Mouse (Mus musculus) cerebellum, postnatal 36 days (tissue): ENCODE measurements around the gene Hist1h4f.

Source experiments
- DNase-seq, 2 experiments: peaks; one replicate each; pipeline ENCODE4 v3.0.0; 2021 to 2022; ENCODE audit warnings: mixed read lengths in 2 of 2

Hist1h4f gene

GRCm38 (mm10) chr13:23506819-23507515 lies 44.5 kb downstream of the Hist1h4f start:
- DNase-seq: no peak

GRCm38 (mm10) chr13:23506351-23506750 lies 45.1 kb downstream of the Hist1h4f start:
- DNase-seq: peak; percentile 19 to 41

- DNase-seq: no peak
These were observed 45.6 kb downstream of the Hist1h4f start for GRCm38 (mm10) chr13:23505662-23506345.

GRCm38 (mm10) chr13:23503797-23504196 lies 47.7 kb downstream of the Hist1h4f start:
- DNase-seq: peak; percentile 35 to 66

GRCm38 (mm10) chr13:23502916-23503315 lies 48.5 kb downstream of the Hist1h4f start:
- no peak for DNase-seq

GRCm38 (mm10) chr13:23502031-23502567 lies 49.3 kb downstream of the Hist1h4f start:
- no peak for DNase-seq

GRCm38 (mm10) chr13:23501511-23501910 lies 49.9 kb downstream of the Hist1h4f start:
- no peak for DNase-seq
